Mouse (Mus musculus): ENCODE data around the gene Cd96.

- TF ChIP-seq CTCF (IDR thresholded peaks at IDR 0.05; ENCODE audit: control insufficient read depth, insufficient read depth, low read length) (no peak), POLR2A (IDR thresholded peaks at IDR 0.05; ENCODE audit: borderline replicate concordance, control insufficient read depth, low read depth, low read length) (no peak)
Observed at GRCm38 (mm10) chr16:46019799-46020198, 100.3 kb downstream of the Cd96 start.

All from bone marrow, adult 2 months (tissue).